Mouse (Mus musculus) urinary bladder, postnatal 25 days (tissue): Measurements from ENCODE around the gene Usp29.
"Not testable (repeated sequence)": the region's sequence is repeated elsewhere in the genome, so short reads cannot be mapped to it uniquely, and the experiment has no call there.

Source experiments
- DNase-seq: peaks from one replicate; pipeline ENCODE4 v3.0.0; 2022; ENCODE audit warnings: low spot score

Gene Usp29

DNA sequence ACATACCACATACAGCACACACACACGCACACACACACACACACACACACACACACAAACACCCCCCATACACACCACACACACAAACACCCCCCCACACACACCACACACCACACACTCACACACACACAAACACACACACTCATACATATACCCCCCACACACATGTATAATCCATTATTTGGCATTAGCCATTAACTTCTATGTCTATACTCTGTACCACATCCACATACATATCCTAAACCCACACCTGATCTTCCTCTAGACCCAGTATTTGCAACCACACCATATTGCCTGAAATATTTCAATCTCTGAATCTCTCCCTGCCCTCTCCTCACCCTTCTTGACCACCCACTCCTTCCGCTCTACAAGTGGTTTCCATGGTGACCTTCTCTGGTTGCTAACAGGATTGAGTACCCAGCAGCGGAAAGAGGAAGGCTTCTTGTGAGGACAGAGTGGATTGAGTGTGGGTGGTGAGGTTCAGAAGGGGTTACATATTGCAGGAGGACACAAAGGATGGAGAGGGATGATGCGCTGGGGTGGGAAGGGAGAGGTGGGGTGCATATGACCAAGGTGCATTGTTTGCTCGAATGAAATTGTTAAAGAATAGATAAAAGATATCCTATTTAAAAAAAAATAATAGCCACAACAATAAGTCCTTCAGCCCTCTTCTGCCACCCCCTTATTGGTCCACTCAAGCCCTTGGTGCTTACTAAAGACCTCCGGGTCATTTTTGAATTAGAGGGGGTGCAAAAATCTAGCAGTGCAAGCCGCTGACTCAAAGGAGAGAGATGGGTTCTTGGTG is 195.8 kb downstream of the Usp29 start:
- no peak for DNase-seq

DNA sequence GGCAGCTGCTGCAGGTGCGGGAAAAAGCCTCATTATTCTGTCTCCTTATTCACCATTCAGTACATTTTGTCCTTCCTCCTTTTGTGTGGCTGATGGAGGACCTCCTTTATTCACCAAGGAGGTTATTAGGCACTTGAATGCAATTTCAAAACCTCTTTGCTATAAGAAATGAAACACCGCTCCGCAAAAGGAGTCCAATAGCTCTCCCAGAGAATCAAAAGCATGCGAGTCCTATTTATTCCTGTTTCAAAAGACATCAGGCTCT is 196.3 kb downstream of the Usp29 start:
- DNase-seq = no peak

DNA sequence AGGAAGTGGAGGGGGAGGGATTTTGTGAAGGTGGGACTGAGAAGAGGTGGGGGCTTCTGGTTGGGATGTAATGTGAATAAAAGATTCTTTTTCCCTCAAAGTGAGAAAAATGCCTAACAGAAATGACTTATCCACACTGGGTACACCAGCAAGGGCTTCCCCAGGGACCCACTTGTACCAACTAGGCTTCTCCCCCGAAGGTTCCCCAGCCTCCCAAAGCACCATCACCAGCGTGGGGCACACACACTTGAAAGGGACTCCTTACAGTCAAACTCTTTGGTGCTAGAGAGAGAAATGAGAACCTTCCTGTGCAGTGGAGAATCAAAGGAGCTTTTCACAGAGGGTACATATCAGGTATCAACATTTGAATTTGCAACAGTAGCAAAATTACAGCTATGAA is 198.9 kb downstream of the Usp29 start:
- DNase-seq = no peak

DNA sequence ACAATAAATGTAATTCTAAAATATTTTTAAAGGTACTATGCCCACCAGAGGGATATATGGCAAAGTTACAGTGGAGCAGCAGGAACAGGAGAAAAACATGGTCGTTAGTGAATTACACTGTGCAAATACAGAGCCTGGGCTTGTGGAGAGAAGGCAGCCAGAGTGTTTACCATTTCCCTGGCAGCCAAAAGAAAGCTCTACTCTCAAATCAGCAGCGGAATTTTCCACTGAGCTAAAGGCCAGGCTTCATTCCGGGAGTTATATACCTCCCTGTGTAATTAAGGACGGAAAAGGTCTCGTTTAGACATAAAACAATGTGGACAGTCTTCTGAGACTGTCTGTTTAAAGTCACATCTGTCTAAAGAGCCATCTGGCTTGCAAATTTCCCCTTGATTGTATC is 204.4 kb downstream of the Usp29 start:
- DNase-seq = no peak

DNA sequence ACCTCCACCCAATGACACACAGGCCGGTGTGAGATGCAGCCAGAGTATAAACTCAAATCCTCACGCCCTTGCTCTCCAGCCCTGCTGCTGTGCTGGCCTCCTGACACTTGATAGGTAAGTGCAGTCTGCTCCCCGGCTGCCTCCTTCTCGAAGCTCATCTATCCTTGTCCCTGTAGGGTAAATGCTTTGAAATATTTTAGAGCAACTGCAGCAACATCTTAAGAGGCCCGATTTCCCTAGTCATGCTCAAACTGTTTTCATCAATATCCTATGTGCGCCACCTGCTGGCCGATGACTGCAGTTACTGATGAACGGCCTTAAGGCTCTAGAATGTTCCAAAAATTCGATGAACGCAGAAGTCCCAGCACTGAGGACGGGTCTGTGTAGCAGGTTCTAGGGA is 206.7 kb downstream of the Usp29 start:
- peak; percentile 81 for DNase-seq

DNA sequence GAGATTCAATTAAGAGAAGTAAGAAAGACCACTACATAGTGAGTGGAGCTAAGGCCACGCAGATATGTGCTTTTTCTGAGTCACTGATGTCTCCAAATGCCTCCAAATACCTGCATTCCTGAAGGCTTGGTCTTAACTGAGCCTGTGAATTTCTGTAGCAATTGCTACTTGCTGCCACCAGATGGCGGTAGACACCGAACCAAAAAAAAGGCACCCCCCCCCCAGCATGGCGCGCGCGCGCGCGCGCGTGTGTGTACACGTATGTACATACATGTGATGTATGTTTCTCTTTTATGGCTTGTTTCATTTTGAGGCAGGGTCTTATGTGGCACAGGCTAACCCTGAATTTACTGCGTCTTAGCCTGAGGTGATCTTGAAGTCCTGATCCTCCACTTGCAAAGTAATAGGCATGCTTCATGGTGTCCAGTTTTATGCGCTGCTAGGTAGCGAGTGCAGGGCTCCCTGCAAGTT is 210.4 kb downstream of the Usp29 start:
- no peak for DNase-seq

DNA sequence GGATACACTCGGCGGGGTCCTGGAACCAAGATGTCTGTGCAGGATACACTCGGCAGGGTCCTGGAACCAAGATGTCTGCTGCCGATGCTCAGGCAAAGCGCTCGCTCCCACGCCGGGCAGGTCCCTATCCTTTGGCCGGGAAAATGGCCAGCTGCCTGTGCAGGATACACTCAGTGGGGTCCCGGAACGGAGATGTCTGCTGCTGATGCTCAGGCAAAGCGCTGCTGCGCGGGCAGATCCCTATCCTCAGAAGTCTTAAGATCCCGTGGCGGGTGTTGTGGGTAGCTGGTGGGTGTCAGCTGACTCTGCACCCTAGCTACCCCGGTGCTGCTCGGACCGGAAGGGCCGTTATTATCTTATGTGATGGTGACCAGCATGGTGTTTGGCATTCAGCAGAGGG is 217.7 kb downstream of the Usp29 start:
- not testable (repeated sequence) for DNase-seq

DNA sequence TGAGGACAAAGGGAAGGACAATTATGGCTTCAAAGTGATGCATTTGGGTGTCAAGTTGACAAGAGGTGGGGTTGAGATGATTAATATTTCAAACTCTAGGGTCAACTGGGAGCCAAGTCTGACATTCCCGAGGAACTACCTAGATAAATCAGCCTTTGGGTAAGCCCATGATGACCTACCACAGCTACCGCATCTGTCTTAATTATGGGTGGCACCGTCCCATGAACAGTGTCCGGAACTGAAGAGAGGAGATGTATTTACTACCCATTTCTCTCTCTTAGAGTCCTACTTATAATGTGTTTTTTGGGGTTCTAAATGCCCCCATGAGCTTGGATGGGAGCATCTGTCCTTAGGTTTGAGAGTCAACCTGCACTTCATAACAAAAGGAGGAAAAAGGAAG is 226.2 kb downstream of the Usp29 start:
- no peak for DNase-seq

DNA sequence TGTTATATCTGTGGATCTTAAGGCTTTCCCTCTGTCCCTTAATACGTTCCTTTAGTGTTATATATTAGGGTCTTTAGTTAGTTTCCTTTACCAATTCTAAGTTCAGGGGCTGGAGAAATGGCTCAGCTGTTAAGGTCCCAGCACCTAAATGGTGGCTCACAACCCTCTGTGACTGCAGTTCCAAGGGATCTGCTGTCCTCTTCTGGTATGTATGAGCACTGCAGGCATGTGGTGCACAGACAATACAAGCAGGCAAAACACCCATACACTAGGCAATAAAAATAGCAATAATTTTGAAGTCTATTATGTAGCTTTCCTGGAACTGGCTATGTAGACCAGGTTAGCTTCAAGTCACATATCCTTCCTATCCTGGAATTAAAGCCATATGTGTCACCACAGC is 228.2 kb downstream of the Usp29 start:
- DNase-seq = no peak

DNA sequence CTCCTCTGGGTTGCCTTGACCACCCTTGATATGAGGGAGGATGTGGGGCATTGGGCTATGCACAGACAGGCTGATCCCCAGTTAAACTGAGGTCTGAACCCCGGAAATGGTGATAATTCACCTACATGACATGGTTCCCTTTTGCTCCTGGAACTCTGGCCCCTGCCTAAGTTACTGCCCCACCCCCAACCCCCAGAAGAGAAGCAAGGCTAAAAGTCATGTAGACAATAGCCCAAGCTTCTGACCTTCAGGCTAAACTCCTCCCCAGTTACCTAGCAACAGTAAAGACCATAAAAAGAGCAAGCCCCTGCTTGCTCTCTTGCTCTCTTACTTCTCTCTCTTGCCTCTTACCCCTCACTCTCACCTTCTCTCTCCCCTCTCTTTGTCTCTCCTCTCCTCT is 243.2 kb downstream of the Usp29 start:
- no peak for DNase-seq

DNA sequence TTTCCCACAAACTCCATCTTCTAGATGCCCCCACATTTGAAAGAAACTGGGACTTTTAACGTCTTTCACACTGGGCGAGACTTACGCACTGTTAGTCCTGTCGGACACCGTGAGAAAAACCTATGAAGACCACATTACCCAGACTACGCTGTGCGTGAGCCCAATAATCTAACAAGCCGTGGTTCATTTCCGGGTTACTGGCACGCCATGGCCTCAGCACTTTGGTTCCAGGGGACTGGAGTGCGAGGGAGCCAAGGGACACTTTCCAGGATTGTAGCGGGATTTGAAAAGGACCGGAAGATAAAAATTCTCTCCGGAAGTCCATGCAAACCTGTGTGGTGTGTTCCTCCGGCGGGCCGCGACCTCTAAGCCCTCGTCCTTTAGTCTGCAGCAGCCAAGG is 246.5 kb downstream of the Usp29 start:
- DNase-seq = no peak

DNA sequence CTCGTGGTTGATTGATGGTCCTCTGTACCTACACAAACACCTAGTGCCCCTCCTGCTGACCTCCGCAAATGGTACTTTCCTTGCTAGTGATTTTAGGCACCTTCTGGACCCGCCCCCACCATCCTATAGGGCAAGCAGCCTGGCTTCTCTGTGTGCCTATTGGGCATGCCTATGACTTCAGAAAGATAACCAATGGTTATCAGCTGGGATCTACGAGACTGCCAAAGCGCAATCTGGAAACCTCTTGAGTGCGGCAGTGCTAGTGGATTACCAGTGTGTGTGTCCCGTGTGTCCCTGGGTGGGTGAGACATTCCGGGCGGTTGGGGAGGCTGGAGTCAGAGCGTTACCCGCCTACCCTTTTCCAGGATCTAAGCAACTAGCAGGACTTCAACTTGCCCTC is 264.9 kb downstream of the Usp29 start, which contains the start of gene Aurkc:
TSS of gene Aurkc (plus strand) at position 50 of the 400 bp plus-strand sequence.
- not testable (repeated sequence) for DNase-seq

DNA sequence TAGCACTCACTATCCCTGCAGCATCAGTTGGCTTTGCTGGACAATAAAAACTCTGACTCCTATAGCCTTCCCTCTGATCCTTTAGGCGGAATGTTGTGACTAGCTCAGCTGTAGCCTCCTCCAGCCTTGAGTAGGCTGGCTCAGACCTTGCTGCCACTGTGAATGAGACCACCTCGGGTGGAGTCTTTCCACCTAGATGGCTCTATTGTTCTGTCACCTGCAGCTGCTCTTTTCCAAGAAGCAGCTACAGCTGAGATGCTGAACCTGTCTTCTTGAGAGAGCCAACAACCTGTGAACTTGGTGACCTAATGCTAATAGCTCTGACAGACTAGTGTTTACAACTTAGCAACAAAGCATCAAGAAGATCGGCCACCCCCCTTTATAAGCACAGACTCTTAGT is 268.5 kb downstream of the Usp29 start:
- not testable (repeated sequence) for DNase-seq

DNA sequence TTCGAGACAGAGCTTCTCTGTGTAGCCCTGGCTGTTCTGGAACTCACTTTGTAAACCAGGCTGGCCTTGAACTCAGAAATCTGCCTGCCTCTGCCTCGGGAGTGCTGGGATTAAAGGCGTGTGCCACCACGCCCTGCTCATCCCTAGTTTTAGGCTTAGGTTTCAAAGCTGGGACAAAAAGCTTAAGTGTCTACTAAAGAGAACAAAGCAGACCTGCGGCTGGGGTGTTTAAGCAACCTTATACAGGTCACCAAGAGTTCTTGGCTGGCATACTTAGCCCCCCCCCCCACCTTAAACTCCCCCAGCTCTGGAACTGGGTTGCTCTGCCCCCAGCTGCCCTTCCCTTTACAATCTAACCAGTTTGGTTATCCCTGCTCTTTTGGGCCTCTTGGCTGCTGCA is 275.1 kb downstream of the Usp29 start:
- DNase-seq = not testable (repeated sequence)
